Mouse (Mus musculus): ENCODE data around the gene Bclaf3. TPM values are rescaled to one million over a fixed set of nuclear protein-coding genes. Genes with fewer than 3 reads are reported as not detected.
A peak's percentile ranks its signal among the peaks of the same experiment; 100 is the strongest.

Gene Bclaf3
- polyA plus RNA-seq, 1 experiment from 2014 or later = 14.1 TPM

- WGBS = 76% methylated on average over 19 of the region's 19 CpGs
- Histone ChIP-seq H3K4me2 (ENCODE audit: low read length) (no peak overlapping the region), H3K9ac (ENCODE audit: low read depth, low read length) (no peak overlapping the region), H3K9me3 (replicated peaks; ENCODE audit: low read length) (no peaks in the 10 kb centered on the region), H3K27ac (no peak overlapping the region), H3K27me3 (ENCODE audit: insufficient read depth, low read length) (no peaks in the 10 kb centered on the region), H3K4me3 (replicated peaks; ENCODE audit: low read depth, low read length) (no peak overlapping the region), H3K4me1 (replicated peaks; ENCODE audit: insufficient read depth, low read length) (no peaks in the 10 kb centered on the region), H3K36me3 (ENCODE audit: insufficient read depth, low read length) (no peaks in the 10 kb centered on the region)
- no peak for ATAC-seq (replicated peaks; ENCODE audit: low FRiP score, low read depth)
- no peak for TF ChIP-seq CTCF (IDR thresholded peaks at IDR 0.05; ENCODE audit: low read depth)
- DNase-seq (ENCODE audit: low spot score) = no peak
Measured at GRCm38 (mm10) chrX:159509847-159510715, 16.4 kb upstream of the Bclaf3 start.

- Histone ChIP-seq H3K27ac (no peak overlapping the region), H3K4me1 (replicated peaks; ENCODE audit: insufficient read depth, low read length) (no peaks in the 10 kb centered on the region), H3K4me2 (ENCODE audit: low read length) (no peak overlapping the region), H3K4me3 (replicated peaks; ENCODE audit: low read depth, low read length) (no peak overlapping the region), H3K9me3 (replicated peaks; ENCODE audit: low read length) (no peaks in the 10 kb centered on the region), H3K27me3 (ENCODE audit: insufficient read depth, low read length) (no peaks in the 10 kb centered on the region), H3K9ac (ENCODE audit: low read depth, low read length) (no peak overlapping the region), H3K36me3 (ENCODE audit: insufficient read depth, low read length) (no peaks in the 10 kb centered on the region)
- ATAC-seq (replicated peaks; ENCODE audit: low FRiP score, low read depth) (no peak), DNase-seq (ENCODE audit: low spot score) (no peak)
- WGBS = 71% methylated on average over 9 of the region's 9 CpGs
- TF ChIP-seq CTCF (IDR thresholded peaks at IDR 0.05; ENCODE audit: low read depth) = no peak
Measured at GRCm38 (mm10) chrX:159510716-159511051, 15.8 kb upstream of the Bclaf3 start.

GRCm38 (mm10) chrX:159515599-159515998, 10.9 kb upstream of the Bclaf3 start:
- 91% methylated on average over 6 of the region's 6 CpGs for WGBS
- TF ChIP-seq CTCF (IDR thresholded peaks at IDR 0.05; ENCODE audit: low read depth) = no peak

GRCm38 (mm10) chrX:159521780-159522179, 4.7 kb upstream of the Bclaf3 start:
- no peaks in the 10 kb centered on the region for H3K4me1 ChIP-seq (replicated peaks; ENCODE audit: insufficient read depth, low read length)
- H3K9ac ChIP-seq (ENCODE audit: low read depth, low read length) = no peak overlapping the region
- H3K4me3 ChIP-seq (replicated peaks; ENCODE audit: low read depth, low read length) = no peak overlapping the region
- DNase-seq (ENCODE audit: low spot score) (no peak), ATAC-seq (replicated peaks; ENCODE audit: low FRiP score, low read depth) (no peak)
- no peak overlapping the region for H3K4me2 ChIP-seq (ENCODE audit: low read length)
- no peaks in the 10 kb centered on the region for H3K9me3 ChIP-seq (replicated peaks; ENCODE audit: low read length)
- no peak for TF ChIP-seq CTCF (IDR thresholded peaks at IDR 0.05; ENCODE audit: low read depth)
- no peak overlapping the region for H3K27ac ChIP-seq
- H3K36me3 ChIP-seq (ENCODE audit: insufficient read depth, low read length) = no peaks in the 10 kb centered on the region
- WGBS = 59% methylated on average over 3 of the region's 3 CpGs
- no peaks in the 10 kb centered on the region for H3K27me3 ChIP-seq (ENCODE audit: insufficient read depth, low read length)

More at GRCm38 (mm10) chrX:159515599-159515998, 10.9 kb upstream of the Bclaf3 start:
- Histone ChIP-seq H3K36me3 (ENCODE audit: insufficient read depth, low read length) (no peaks in the 10 kb centered on the region), H3K27me3 (ENCODE audit: insufficient read depth, low read length) (no peaks in the 10 kb centered on the region), H3K9me3 (replicated peaks; ENCODE audit: low read length) (no peaks in the 10 kb centered on the region), H3K9ac (ENCODE audit: low read depth, low read length) (no peak overlapping the region), H3K4me1 (replicated peaks; ENCODE audit: insufficient read depth, low read length) (no peaks in the 10 kb centered on the region), H3K4me3 (replicated peaks; ENCODE audit: low read depth, low read length) (no peak overlapping the region), H3K4me2 (ENCODE audit: low read length) (no peak overlapping the region), H3K27ac (no peak overlapping the region)
- ATAC-seq (replicated peaks; ENCODE audit: low FRiP score, low read depth) (no peak), DNase-seq (ENCODE audit: low spot score) (no peak)

GRCm38 (mm10) chrX:159522651-159523050, 3.8 kb upstream of the Bclaf3 start:
- no peak for DNase-seq (ENCODE audit: low spot score)

GRCm38 (mm10) chrX:159532427-159532810, 5.9 kb downstream of the Bclaf3 start:
- ATAC-seq (replicated peaks; ENCODE audit: low FRiP score, low read depth) (peak; percentile 99), DNase-seq (ENCODE audit: low spot score) (peak; percentile 92)
- Histone ChIP-seq H3K27me3 (ENCODE audit: insufficient read depth, low read length) (no peaks in the 10 kb centered on the region), H3K36me3 (ENCODE audit: insufficient read depth, low read length) (no peaks in the 10 kb centered on the region), H3K4me2 (ENCODE audit: low read length) (peak overlapping the region; percentile 62), H3K4me3 (replicated peaks; ENCODE audit: low read depth, low read length) (peak overlapping the region; percentile 60), H3K4me1 (replicated peaks; ENCODE audit: insufficient read depth, low read length) (no peaks in the 10 kb centered on the region), H3K9ac (ENCODE audit: low read depth, low read length) (peak overlapping the region; percentile 63), H3K27ac (peak overlapping the region; percentile 82), H3K9me3 (replicated peaks; ENCODE audit: low read length) (no peaks in the 10 kb centered on the region)
- 31% methylated on average over 32 of the region's 38 CpGs for WGBS
- TF ChIP-seq CTCF (IDR thresholded peaks at IDR 0.05; ENCODE audit: low read depth) = peak; percentile 96

More at GRCm38 (mm10) chrX:159522651-159523050, 3.8 kb upstream of the Bclaf3 start:
- Histone ChIP-seq H3K27me3 (ENCODE audit: insufficient read depth, low read length) (no peaks in the 10 kb centered on the region), H3K36me3 (ENCODE audit: insufficient read depth, low read length) (no peaks in the 10 kb centered on the region), H3K27ac (no peak overlapping the region), H3K9ac (ENCODE audit: low read depth, low read length) (no peak overlapping the region), H3K4me1 (replicated peaks; ENCODE audit: insufficient read depth, low read length) (no peaks in the 10 kb centered on the region), H3K4me3 (replicated peaks; ENCODE audit: low read depth, low read length) (no peak overlapping the region), H3K9me3 (replicated peaks; ENCODE audit: low read length) (no peaks in the 10 kb centered on the region), H3K4me2 (ENCODE audit: low read length) (no peak overlapping the region)
- TF ChIP-seq CTCF (IDR thresholded peaks at IDR 0.05; ENCODE audit: low read depth) = no peak
- ATAC-seq (replicated peaks; ENCODE audit: low FRiP score, low read depth) = no peak
- 72% methylated on average over 4 of the region's 4 CpGs for WGBS
